Mouse (Mus musculus): ENCODE results near the gene Nhsl1. TPM values are rescaled to one million over a fixed set of nuclear protein-coding genes. Genes with fewer than 3 reads are reported as not detected.

Gene Nhsl1
- total and polyA plus RNA-seq, 3 experiments: not detected

DNA sequence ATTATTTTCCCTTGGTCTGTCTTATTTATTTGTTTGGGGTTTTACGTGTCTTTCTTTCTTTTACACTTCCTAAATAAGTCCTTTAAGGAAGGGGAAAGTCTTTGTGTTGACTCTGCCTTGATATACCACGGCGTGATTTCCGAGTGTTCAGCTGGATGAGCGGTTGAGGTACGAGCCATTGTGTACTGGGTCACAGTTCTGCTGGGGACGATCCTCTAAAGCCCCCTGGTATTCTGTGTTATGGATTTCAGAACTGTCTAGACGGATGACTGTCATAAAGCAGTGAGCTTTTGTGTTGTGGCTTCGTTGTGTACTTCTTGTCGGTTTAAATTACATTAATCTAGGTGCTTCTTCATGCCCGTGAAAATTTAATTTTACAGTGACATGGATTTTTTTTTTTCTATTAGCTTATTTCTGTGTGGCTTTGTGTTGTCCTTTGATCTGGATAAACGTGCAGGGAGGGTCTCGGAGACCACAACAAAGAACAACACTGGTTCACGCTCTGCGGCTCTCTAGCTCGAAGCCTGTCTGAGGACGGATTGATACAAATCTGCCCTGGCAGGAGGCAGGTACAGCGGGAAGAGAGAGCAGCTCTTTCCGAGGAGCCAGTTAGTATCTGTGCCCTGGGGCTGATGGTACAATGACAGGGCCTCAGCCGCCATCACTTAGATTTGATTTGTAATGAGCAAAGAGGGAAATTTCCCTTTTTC is 151.7 kb downstream of the Nhsl1 start:
- Histone ChIP-seq H3K9ac (ENCODE audit: control insufficient read depth, low read depth, low read length, poor library complexity, severe bottlenecking) (no peak overlapping the region), H3K4me1 (ENCODE audit: control insufficient read depth in 1 of 2, insufficient read depth in 2 of 2, low read length in 2 of 2) (no peaks in the 10 kb centered on the region), H3K9me3 (replicated peaks; ENCODE audit: insufficient read depth, low read length) (no peaks in the 10 kb centered on the region), H3K4me3 (ENCODE audit: control insufficient read depth in 1 of 2, insufficient read depth in 1 of 2, low read depth in 2 of 2, low read length in 2 of 2) (no peak overlapping the region), H3K27me3 (ENCODE audit: control insufficient read depth in 1 of 2, insufficient read depth in 2 of 2, low read length in 2 of 2) (no peaks in the 10 kb centered on the region; a peak in 1 of 4 replicates), H3K27ac (ENCODE audit: control insufficient read depth, low read depth, low read length) (no peak overlapping the region), H3K79me2 (ENCODE audit: control insufficient read depth, insufficient read depth, low read length, poor library complexity) (no peaks in the 10 kb centered on the region), H3K36me3 (ENCODE audit: control insufficient read depth in 1 of 2, insufficient read depth in 2 of 2, low read length in 2 of 2) (no peaks in the 10 kb centered on the region)
- no peak for DNase-seq (ENCODE audit: low read depth, low spot score)
- TF ChIP-seq ZC3H11A (IDR thresholded peaks at IDR 0.05; ENCODE audit: low read depth, low read length) (no peak), MEF2A (IDR thresholded peaks at IDR 0.05; ENCODE audit: extremely low read depth, insufficient replicate concordance, low read depth, low read length, poor library complexity, severe bottlenecking) (no peak)

DNA sequence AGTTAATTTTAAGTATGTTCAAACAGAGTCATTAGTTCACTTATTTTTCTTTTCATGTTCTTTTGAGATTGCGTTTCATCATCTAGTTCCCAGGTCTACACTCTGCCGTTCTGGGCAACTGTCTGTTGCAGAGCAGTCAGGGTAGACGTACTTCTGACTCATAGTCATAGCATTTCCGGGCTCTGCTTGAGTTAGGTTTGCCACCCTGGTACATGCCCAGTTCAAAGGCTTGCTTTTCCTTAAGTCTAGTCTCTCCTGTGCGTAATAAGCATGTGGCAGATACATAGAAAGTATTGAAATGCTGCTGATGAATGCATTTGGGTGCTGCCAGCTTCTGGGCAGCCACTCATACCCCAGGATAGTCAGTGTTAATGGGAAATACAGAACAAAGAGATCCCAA is 152.9 kb downstream of the Nhsl1 start:
- H3K9ac ChIP-seq (ENCODE audit: control insufficient read depth, low read depth, low read length, poor library complexity, severe bottlenecking): no peak overlapping the region
- H3K27me3 ChIP-seq (ENCODE audit: control insufficient read depth in 1 of 2, insufficient read depth in 2 of 2, low read length in 2 of 2): no peaks in the 10 kb centered on the region; a peak in 1 of 4 replicates
- H3K79me2 ChIP-seq (ENCODE audit: control insufficient read depth, insufficient read depth, low read length, poor library complexity): no peaks in the 10 kb centered on the region
- no peak for DNase-seq (ENCODE audit: low read depth, low spot score)
- H3K9me3 ChIP-seq (replicated peaks; ENCODE audit: insufficient read depth, low read length): no peaks in the 10 kb centered on the region
- H3K4me1 ChIP-seq (ENCODE audit: control insufficient read depth in 1 of 2, insufficient read depth in 2 of 2, low read length in 2 of 2): no peaks in the 10 kb centered on the region
- H3K27ac ChIP-seq (ENCODE audit: control insufficient read depth, low read depth, low read length): no peak overlapping the region
- H3K4me3 ChIP-seq (ENCODE audit: control insufficient read depth in 1 of 2, insufficient read depth in 1 of 2, low read depth in 2 of 2, low read length in 2 of 2): no peak overlapping the region
- no peak for TF ChIP-seq MAZ (IDR thresholded peaks at IDR 0.05; ENCODE audit: low read depth, low read length)
- TF ChIP-seq USF2 (IDR thresholded peaks at IDR 0.05; ENCODE audit: borderline replicate concordance in 1 of 2, insufficient read depth in 1 of 2, low read depth in 1 of 2, low read length in 2 of 2): no peak
- no peak for TF ChIP-seq RCOR1 (IDR thresholded peaks at IDR 0.05; ENCODE audit: low read depth, low read length)
- no peak for TF ChIP-seq POLR2A (IDR thresholded peaks at IDR 0.05; ENCODE audit: control insufficient read depth in 1 of 2, insufficient read depth in 1 of 2, low read depth in 1 of 2, low read length in 2 of 2, poor library complexity in 1 of 2)
- no peaks in the 10 kb centered on the region for H3K36me3 ChIP-seq (ENCODE audit: control insufficient read depth in 1 of 2, insufficient read depth in 2 of 2, low read length in 2 of 2)

DNA sequence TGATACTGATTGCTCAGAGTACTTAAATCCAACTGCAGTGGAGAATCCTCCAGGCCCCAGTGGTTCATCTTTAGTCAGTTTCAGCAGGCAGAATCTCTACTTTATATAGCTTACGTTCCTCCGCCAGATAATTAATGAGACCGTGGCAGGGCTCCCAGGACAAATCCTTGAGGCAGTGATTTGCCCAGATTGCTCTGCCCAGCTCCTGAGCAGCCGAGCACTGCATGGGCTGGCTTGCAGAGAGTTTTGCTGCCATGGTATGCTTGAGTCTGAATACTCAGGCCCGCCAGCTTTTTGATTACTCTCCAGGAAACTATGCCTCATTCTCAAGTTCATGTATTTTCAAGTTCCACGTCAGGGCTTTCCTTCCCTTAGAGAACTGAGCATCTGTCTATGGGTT is 156.3 kb downstream of the Nhsl1 start:
- DNase-seq (ENCODE audit: low read depth, low spot score): no peak
- Histone ChIP-seq H3K27me3 (ENCODE audit: control insufficient read depth in 1 of 2, insufficient read depth in 2 of 2, low read length in 2 of 2) (no peaks in the 10 kb centered on the region), H3K4me1 (ENCODE audit: control insufficient read depth in 1 of 2, insufficient read depth in 2 of 2, low read length in 2 of 2) (no peaks in the 10 kb centered on the region), H3K27ac (ENCODE audit: control insufficient read depth, low read depth, low read length) (no peak overlapping the region), H3K79me2 (ENCODE audit: control insufficient read depth, insufficient read depth, low read length, poor library complexity) (no peaks in the 10 kb centered on the region), H3K4me3 (ENCODE audit: control insufficient read depth in 1 of 2, insufficient read depth in 1 of 2, low read depth in 2 of 2, low read length in 2 of 2) (no peak overlapping the region), H3K9me3 (replicated peaks; ENCODE audit: insufficient read depth, low read length) (no peaks in the 10 kb centered on the region), H3K9ac (ENCODE audit: control insufficient read depth, low read depth, low read length, poor library complexity, severe bottlenecking) (no peak overlapping the region), H3K36me3 (ENCODE audit: control insufficient read depth in 1 of 2, insufficient read depth in 2 of 2, low read length in 2 of 2) (no peaks in the 10 kb centered on the region)
- no peak for TF ChIP-seq CHD2 (IDR thresholded peaks at IDR 0.05; ENCODE audit: low read length)
- no peak for TF ChIP-seq GATA1 (IDR thresholded peaks at IDR 0.05; ENCODE audit: low read depth, low read length)
- TF ChIP-seq ZKSCAN1 (IDR thresholded peaks at IDR 0.05; ENCODE audit: low read depth, low read length): no peak
- no peak for TF ChIP-seq SMC3 (IDR thresholded peaks at IDR 0.05; ENCODE audit: low read depth, low read length)
- no peak for TF ChIP-seq MXI1 (IDR thresholded peaks at IDR 0.05; ENCODE audit: low read depth, low read length)

Measured in MEL (cell line).